Mouse (Mus musculus) heart, postnatal 36 days (tissue): ENCODE results near the gene Ciapin1. TPM values are rescaled to one million over a fixed set of nuclear protein-coding genes. Genes with fewer than 3 reads are reported as not detected.
A peak's percentile ranks its signal among the peaks of the same experiment; 100 is the strongest.
"Not testable (repeated sequence)": the region's sequence is repeated elsewhere in the genome, so short reads cannot be mapped to it uniquely, and the experiment has no call there.

Experiments
- DNase-seq, 2 experiments: peaks; one replicate each; pipeline ENCODE4 v3.0.0; 2021 to 2022
- intact Hi-C: fragments of 180-260 bp; cut with DNase I; formaldehyde crosslinking; loops from one replicate; pipeline ENCODE4 v1.15.1; 2025
- total RNA-seq, 2 experiments: library from RNA; stranded (reverse); gene quantifications; 2 replicates each; pipeline ENCODE4 v1.2.3; 2021

Ciapin1 gene
- total RNA-seq, 2 experiments from 2014 or later: 73.7 to 91.4 TPM

GRCm38 (mm10) chr8:94857346-94858173 is 19.4 kb upstream of the Ciapin1 start, which contains the start of gene Polr2c:
Gene Polr2c, plus strand, starts transcription at chr8:94857450.
- peak; percentile 93 to 96 for DNase-seq
- intact Hi-C loops: no loop called here

DNA sequence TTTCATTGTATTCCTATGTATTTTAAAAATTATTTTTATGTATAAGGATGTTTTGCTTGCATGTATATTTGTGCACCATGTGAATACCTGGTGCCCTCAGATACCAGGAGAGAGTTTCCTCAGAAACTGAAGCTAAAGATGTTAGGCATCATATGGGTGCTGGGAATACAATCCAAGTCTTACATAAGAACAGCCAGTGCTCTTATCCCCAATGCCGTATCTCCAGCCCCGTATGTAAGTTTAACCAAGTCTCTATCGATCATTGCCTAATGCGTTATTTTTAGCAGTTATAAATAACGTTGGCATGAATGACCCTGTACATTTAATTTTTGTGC is 18.8 kb upstream of the Ciapin1 start:
- DNase-seq: no peak
- intact Hi-C loops: no loop called here

DNA sequence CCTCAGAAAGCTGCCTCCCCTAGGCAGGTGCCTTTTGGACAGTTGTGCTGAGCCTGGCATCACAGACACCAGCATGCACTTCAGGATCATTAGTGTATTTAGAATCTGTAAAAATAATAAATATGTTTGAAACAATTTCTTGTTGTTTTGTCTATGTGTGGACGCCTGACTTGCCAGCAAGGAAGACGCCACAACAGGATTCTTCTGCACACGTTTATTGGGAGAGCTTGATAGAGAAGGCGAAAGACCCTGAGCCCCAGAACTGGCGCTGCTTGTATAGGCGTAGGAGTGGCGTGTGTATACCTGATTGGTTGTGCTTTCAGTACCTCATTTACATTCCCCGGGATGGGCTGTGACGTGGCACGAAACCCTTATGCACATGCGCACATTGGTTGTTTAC is 16.6 kb upstream of the Ciapin1 start:
- DNase-seq, intact Hi-C loops: not testable (repeated sequence)

DNA sequence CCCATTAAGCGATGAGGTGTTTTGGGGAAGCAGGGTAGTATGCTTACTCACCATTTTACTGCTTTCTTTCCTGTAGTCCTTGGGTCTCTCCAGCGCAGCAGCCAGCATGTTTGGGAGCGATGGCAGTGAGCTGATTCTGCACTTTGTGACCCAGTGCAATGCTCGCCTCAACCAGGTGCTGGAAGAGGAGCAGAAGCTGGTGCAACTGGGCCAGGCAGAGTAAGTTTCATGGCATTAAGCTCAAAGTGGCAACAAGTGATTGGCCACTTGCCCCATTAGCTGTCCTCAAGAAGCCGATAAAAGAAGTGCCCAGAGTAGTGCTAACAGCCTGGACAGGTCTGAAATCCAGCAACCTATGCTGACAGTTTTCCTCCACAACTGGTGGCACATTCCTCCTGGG is 11.9 kb upstream of the Ciapin1 start:
- intact Hi-C loops: no loop called here

DNA sequence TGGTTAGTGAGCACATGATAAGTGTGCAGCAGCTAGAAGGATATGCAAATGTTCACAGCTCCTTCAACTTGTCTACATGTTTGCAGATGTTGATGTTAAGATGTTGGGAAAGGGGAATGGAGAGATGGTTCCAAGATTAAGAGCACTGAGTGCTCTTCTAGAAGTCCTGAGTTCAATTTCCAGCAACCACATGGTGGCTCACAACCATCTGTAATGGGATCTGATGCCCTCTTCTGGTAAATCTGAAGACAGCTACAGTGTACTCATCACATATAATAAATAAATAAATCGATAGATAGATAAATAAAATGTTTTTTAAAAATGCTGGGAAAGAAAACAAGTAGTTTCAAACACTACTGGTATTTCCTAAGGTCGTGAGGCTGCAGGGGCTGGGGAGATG is 3.0 kb upstream of the Ciapin1 start:
- no peak for DNase-seq
- intact Hi-C loops: loop anchor here (10.0 kb wide), 1 partner anchor 624 kb away; no protein-coding TSS in a partner anchor

More for the DNA sequence above, 11.9 kb upstream of the Ciapin1 start:
- DNase-seq: no peak

DNA sequence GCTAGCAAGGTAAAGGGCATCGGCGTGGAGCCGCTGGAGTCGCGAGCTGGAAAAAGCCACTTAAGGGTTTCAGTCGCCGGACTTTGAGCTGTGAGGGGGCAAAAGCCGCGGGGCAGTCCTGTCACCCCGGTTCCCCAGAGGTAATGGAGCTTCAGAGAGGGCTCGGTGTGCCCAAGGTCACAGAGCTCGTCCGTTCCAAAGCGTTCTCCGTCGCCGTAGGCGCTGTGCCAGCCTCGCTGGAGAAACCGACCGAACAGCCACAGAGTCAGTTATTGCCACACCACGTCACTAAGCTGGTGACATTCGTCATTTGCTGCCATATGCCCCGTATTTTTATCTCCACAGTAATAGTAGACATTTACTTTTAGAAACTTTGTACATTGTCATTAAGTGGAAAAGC is 442 bp upstream of the Ciapin1 start:
- peak in 1 of 2 experiments; percentile 79 for DNase-seq
- intact Hi-C loops: loop anchor here (5.0 kb wide), 1 partner anchor 741 kb away; the partner anchor contains the start of gene Bbs2

- DNase-seq: no peak
- intact Hi-C loops: loop anchor here (5.0 kb wide), 1 partner anchor 739 kb away; the partner anchor contains the start of gene Bbs2
Observed at GRCm38 (mm10) chr8:94836456-94837240, 1.5 kb downstream of the Ciapin1 start.

DNA sequence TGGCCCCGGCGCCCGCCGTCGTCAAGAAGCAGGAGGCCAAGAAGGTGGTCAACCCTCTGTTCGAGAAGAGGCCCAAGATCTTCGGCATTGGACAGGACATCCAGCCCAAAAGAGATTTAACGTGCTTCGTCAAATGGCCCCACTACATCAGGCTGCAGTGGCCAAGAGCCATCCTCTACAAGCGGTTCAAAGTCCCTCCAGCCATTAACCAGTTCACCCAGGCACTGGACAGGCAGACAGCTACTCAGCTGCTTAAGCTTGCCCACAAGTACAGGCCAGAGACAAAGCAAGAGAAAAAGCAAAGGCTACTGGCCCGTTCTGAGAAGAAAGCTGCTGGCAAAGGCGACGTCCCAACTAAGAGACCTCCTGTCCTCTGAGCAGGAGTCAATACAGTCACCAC is 2.4 kb downstream of the Ciapin1 start:
- not testable (repeated sequence) for DNase-seq
- intact Hi-C loops: loop anchor here (5.0 kb wide), 1 partner anchor 738 kb away; the partner anchor contains the start of gene Bbs2

- intact Hi-C loops, DNase-seq: not testable (repeated sequence)
Observed at GRCm38 (mm10) chr8:94833901-94834405, 4.2 kb downstream of the Ciapin1 start.

GRCm38 (mm10) chr8:94828284-94828683 is 9.9 kb downstream of the Ciapin1 start:
- DNase-seq: no peak
- intact Hi-C loops: no loop called here

- intact Hi-C loops: no loop called here
- no peak for DNase-seq
Observed at GRCm38 (mm10) chr8:94826210-94826609, 11.9 kb downstream of the Ciapin1 start.

GRCm38 (mm10) chr8:94825170-94825569 is 13.0 kb downstream of the Ciapin1 start:
- intact Hi-C loops: no loop called here
- DNase-seq: no peak

DNA sequence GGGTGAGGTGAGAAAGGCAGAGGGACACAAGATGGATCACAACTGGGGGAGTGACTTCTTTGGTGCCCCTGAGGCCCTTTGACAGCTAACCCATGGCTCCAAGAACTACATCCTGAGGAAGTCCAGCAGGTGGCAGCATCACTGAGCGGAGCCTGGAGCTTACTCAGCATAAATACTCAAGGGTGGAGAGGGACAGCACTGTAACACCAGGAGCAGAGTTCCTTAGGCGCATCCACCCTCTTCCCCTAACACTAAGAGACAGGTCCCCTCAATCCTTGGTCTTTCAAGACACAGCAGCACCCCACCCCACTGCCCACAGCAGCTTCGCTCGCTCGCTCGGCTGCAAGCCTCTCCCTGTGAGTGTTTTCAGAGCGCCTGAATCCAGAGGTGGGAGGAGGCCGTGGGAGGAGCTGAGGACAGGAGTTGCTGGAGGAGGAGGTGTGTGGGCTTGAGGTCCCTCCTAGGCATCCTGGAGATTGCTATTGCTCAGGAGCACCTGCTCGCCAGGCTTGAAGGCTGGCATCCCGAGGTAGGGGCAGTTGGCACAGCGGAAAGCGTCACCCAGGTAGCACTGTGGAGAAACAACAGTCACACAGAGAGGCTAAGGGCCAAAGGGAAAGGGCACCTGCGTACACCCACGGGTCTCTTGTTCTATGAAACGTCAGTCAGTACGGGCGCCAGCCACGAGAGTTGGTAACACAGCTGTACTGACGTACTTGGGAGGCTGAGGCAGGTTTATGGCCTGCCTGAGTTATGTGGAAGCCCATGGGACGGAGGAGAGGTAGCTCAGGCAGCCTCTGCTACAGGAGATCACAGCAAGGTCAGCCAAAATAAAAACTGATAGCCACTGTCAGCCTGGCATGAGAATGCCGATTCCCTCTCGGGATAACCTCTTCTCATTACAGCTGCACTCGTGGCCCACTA is 15.3 kb downstream of the Ciapin1 start:
- peak; percentile 64 to 71 for DNase-seq
- intact Hi-C loops: loop anchor here (2.0 kb wide), 1 partner anchor 86 kb away; no protein-coding TSS in a partner anchor

DNA sequence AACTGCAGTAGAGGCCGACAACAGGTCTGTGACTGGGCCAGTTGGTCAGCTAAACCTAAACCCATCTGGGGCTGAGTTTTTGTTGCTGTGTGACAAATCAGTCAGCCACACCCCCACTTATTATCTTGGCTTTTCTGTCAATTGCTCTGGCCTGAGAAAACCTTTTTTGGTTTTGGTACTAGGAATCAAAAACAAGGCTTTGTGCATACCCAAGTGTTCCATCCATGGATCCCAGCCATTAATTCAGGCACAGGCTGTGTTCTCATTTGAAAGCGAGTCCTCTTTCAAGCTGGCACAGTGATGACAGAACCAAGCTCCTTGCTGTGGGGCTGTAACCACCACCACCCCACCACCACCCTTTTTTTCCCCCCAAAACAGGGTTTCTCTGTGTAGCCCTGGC is 16.8 kb downstream of the Ciapin1 start:
- DNase-seq: no peak
- intact Hi-C loops: no loop called here

DNA sequence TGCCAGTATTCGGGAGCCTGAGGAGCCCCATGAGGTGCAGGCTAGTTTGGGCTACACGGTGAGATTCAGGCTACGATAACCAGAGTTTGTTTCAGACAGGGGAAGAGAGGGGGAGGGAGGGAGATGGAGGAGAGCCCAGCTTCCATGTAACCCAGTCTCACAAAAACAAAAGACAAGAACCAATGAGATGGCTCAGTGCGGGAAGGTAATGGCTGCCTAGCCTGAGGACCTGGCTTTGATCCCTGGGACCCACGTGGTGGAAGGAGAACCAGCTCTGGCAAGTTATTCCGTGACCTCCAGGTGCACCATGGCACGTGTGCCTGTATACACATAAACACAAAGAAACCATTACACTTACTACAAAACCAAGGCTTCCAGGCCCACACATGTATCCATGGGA is 17.6 kb downstream of the Ciapin1 start:
- intact Hi-C loops: no loop called here
- DNase-seq: no peak

DNA sequence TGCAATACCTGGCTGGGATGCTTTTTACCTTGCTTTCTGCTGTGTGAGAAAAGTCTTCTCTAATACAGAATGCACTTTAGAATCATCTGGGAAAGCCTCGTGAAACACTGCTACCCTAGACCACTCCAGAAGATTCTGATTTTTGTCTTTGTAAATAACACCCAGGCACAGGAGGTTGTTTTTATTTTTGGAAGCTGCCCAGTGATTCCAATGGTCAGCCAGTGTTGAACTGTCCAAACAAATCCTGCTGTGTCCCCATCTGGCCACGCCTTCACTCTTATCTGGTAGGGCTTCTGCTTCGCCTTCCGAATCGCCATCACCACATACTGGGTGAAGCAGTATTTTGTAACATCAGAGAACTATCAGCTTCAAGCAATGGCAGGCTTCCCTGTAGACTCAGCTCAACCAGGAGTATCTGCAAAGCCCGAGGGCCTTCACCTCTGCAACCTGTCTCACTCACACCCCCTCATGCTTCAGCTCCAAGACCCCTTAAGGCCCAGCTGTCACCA is 18.4 kb downstream of the Ciapin1 start:
- DNase-seq: no peak
- intact Hi-C loops: no loop called here

DNA sequence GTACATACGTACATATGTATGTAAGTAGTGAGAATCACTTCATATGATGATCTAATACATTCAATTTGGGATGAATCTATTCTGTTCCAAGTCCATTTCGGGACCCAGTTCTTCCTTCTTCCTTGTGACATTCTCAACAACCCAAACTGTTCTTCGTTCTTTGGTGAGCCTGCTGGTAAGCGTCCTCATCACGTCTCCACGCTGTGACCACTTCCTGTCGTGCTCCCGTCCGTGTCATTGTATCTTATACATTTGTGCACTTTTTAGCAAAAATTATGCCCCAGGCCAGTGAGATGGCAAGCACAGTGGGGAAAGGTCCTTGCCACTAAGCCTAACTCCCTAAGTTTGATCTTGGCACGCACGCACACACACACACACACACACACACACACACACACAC is 20.2 kb downstream of the Ciapin1 start:
- intact Hi-C loops: no loop called here
- DNase-seq: no peak

DNA sequence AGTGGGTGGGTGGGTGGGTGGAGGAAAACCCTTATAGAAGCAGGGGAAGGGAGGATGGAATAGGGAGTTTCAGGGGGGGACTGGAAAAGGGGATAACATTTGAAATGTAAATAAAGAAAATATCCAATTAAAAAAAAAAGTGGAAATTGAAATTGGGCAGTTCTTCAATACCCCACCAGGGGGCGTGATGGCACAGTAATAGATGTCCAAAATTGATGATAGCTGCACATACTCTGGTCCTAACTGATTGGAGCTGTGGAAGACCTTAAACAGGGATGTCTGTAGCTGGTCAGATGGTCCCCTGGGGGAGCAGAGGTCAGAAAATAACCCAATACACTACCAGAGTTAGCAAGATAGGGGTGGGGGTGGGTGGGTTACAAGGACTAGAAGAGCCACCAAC is 23.6 kb downstream of the Ciapin1 start:
- no peak for DNase-seq
- intact Hi-C loops: loop anchor here (2.0 to 5.0 kb wide), 2 partner anchors 94 to 282 kb away; partner anchors contain the start of gene Cpne2

- DNase-seq: peak; percentile 89 to 91
- intact Hi-C loops: loop anchor here (1.0 to 5.0 kb wide), 4 partner anchors 28 to 280 kb away; partner anchors contain the start of gene Cpne2
Observed at GRCm38 (mm10) chr8:94812645-94813098, 25.5 kb downstream of the Ciapin1 start.
